Mouse (Mus musculus) ES-Bruce4 (cell line): ENCODE measurements around the gene Uts2.
"Not testable (repeated sequence)": the region's sequence is repeated elsewhere in the genome, so short reads cannot be mapped to it uniquely, and the experiment has no call there.

Source experiments
- CTCF ChIP-seq: IDR thresholded peaks from one replicate; pipeline ENCODE4 v1.8.1; 2011; ENCODE audit warnings: low read depth, low read length
- EP300 ChIP-seq: IDR thresholded peaks from 2 replicates; pipeline ENCODE4 v1.6.1; 2011; ENCODE audit warnings: low read depth, low read length; ENCODE audit not compliant: insufficient read depth

GRCm38 (mm10) chr4:151017356-151017755 is 20.5 kb downstream of the Uts2 start:
- not testable (repeated sequence) for TF ChIP-seq EP300, CTCF
